Mouse (Mus musculus): ENCODE measurements around the gene Slc22a23. TPM values are rescaled to one million over a fixed set of nuclear protein-coding genes. Genes with fewer than 3 reads are reported as not detected.

Gene Slc22a23
- polyA plus RNA-seq, 1 experiment from 2014 or later: 7.0 TPM

DNA sequence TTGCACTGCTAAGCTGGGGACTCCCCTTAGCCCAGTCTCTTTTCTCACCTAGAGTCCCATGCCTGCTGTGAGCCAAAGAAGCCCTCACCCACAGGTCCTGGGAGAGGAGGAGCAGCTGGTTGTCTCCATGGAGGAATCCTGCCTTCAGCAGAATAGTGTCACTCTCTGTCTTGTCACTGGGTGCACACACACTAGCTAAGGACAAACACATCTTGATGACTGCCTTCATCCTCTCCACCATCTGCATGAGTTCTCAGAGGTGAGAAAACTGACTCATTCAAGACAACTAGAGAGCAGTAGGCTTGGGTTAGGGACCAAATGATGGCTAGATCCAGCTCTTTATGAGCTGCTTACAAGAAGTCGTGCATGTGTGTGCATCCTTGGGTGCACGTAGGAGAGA, 55.4 kb downstream of the Slc22a23 start:
- no peaks in the 10 kb centered on the region for H3K9me3 ChIP-seq (ENCODE audit: low read length)
- H3K9ac ChIP-seq (replicated peaks): no peak overlapping the region
- no peak overlapping the region for H3K4me3 ChIP-seq (ENCODE audit: low read depth, low read length)
- 0 out of 2 replicates have a peak, but pooled peaks cover 6% of the 10 kb centered on the region for H3K4me1 ChIP-seq (ENCODE audit: insufficient read depth)
- no peak for ATAC-seq
- WGBS (ENCODE audit: insufficient replicate concordance): 88% methylated on average over 2 of the region's 2 CpGs
- H3K27me3 ChIP-seq (ENCODE audit: insufficient read depth, low read length): no peaks in the 10 kb centered on the region
- peaks cover 4% of the 10 kb centered on the region; the same call in 1 of the 2 replicates for H3K36me3 ChIP-seq (replicated peaks; ENCODE audit: insufficient read depth, low read length)
- TF ChIP-seq EP300 (IDR thresholded peaks at IDR 0.05; ENCODE audit: low read depth) (no peak), CTCF (IDR thresholded peaks at IDR 0.05; ENCODE audit: low read depth) (no peak)
- peak overlapping the region; percentile 92 for H3K27ac ChIP-seq (ENCODE audit: low read depth)
- H3K4me2 ChIP-seq (ENCODE audit: low read depth, low read length): no peak overlapping the region
- no peak for DNase-seq

DNA sequence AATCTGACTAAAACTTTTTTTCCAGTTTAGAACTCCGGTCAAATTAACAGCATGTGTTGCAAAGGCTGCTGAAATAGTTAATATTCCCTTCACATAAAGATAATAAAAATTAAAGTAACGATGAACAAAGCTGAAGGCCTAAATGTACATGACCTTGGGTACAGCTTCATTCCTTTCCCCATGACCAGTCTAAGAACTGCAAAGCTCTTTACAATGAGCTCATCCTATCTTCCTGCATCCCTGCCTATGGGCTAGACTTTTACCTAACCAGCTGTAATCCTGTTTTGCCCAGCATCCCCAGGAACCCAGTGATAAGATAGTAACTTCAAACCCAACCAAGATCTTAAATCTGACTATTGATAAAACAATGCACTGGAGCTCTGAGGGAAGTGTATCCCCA, 56.9 kb downstream of the Slc22a23 start:
- H3K27ac ChIP-seq (ENCODE audit: low read depth): peak overlapping the region; percentile 69
- H3K4me2 ChIP-seq (ENCODE audit: low read depth, low read length): no peak overlapping the region
- H3K4me3 ChIP-seq (ENCODE audit: low read depth, low read length): no peak overlapping the region
- TF ChIP-seq EP300 (IDR thresholded peaks at IDR 0.05; ENCODE audit: low read depth) (no peak), CTCF (IDR thresholded peaks at IDR 0.05; ENCODE audit: low read depth) (no peak)
- H3K36me3 ChIP-seq (replicated peaks; ENCODE audit: insufficient read depth, low read length): peaks cover 8% of the 10 kb centered on the region
- 0 out of 2 replicates have a peak, but pooled peaks cover 5% of the 10 kb centered on the region for H3K4me1 ChIP-seq (ENCODE audit: insufficient read depth)
- H3K9me3 ChIP-seq (ENCODE audit: low read length): no peaks in the 10 kb centered on the region
- 72% methylated on average over 2 of the region's 2 CpGs for WGBS (ENCODE audit: insufficient replicate concordance)
- DNase-seq (no peak), ATAC-seq (no peak)
- H3K9ac ChIP-seq (replicated peaks): 0 out of 2 replicates have a peak overlapping the region, but pooled peaks have one; percentile 12
- no peaks in the 10 kb centered on the region for H3K27me3 ChIP-seq (ENCODE audit: insufficient read depth, low read length)

DNA sequence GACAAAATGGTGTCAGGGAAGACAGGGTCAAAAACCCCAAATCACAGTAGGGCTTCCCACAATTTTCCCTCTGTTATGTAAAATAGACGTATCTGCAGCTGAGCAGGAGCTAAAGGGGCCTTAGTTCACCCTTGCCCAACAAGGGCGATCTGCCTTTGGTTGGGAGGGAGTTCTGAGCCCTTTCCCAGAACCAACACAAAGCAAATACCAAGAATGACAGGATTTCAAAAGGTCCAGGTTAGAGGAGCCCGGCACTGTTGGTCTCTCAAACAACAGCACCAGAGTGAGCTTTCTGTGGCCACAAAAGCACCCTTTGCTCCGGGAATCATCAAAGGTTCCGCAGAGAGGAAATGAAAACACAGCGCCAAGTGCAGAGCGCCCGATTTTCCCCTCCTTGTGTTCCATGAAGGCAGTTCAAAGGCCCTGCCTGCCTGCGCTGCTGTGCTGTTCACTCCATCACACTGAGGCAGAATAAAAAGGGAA, 57.3 kb downstream of the Slc22a23 start:
- WGBS (ENCODE audit: insufficient replicate concordance): 52% methylated on average over 9 of the region's 9 CpGs
- peaks cover 8% of the 10 kb centered on the region for H3K36me3 ChIP-seq (replicated peaks; ENCODE audit: insufficient read depth, low read length)
- H3K4me1 ChIP-seq (ENCODE audit: insufficient read depth): 0 out of 2 replicates have a peak, but pooled peaks cover 3% of the 10 kb centered on the region
- no peak overlapping the region for H3K4me3 ChIP-seq (ENCODE audit: low read depth, low read length)
- no peak overlapping the region for H3K4me2 ChIP-seq (ENCODE audit: low read depth, low read length)
- H3K27ac ChIP-seq (ENCODE audit: low read depth): peak overlapping the region; percentile 69
- no peak overlapping the region for H3K9ac ChIP-seq (replicated peaks)
- TF ChIP-seq CTCF (IDR thresholded peaks at IDR 0.05; ENCODE audit: low read depth) (no peak), EP300 (IDR thresholded peaks at IDR 0.05; ENCODE audit: low read depth) (peak; percentile 82)
- H3K27me3 ChIP-seq (ENCODE audit: insufficient read depth, low read length): no peaks in the 10 kb centered on the region
- peak; percentile 79 for ATAC-seq
- H3K9me3 ChIP-seq (ENCODE audit: low read length): no peaks in the 10 kb centered on the region
- peak; percentile 48 for DNase-seq

GRCm38 (mm10) chr13:34281360-34281759, 63.6 kb downstream of the Slc22a23 start:
- Histone ChIP-seq H3K4me2 (ENCODE audit: low read depth, low read length) (no peak overlapping the region), H3K36me3 (replicated peaks; ENCODE audit: insufficient read depth, low read length) (peaks cover 10% of the 10 kb centered on the region), H3K27ac (ENCODE audit: low read depth) (peak overlapping the region; percentile 58), H3K27me3 (ENCODE audit: insufficient read depth, low read length) (no peaks in the 10 kb centered on the region), H3K9ac (replicated peaks) (no peak overlapping the region), H3K4me3 (ENCODE audit: low read depth, low read length) (no peak overlapping the region), H3K4me1 (ENCODE audit: insufficient read depth) (peaks cover 30% of the 10 kb centered on the region), H3K9me3 (ENCODE audit: low read length) (no peaks in the 10 kb centered on the region)
- ATAC-seq (peak; percentile 78), DNase-seq (no peak)
- TF ChIP-seq EP300 (IDR thresholded peaks at IDR 0.05; ENCODE audit: low read depth) (peak; percentile 57; the same call in 1 of the 2 replicates), CTCF (IDR thresholded peaks at IDR 0.05; ENCODE audit: low read depth) (no peak)
- WGBS (ENCODE audit: insufficient replicate concordance): 73% methylated on average over 6 of the region's 6 CpGs

- H3K9me3 ChIP-seq (ENCODE audit: low read length): no peaks in the 10 kb centered on the region
- 0 out of 2 replicates have a peak overlapping the region, but pooled peaks have one; percentile 41 for H3K9ac ChIP-seq (replicated peaks)
- H3K4me1 ChIP-seq (ENCODE audit: insufficient read depth): peaks cover 48% of the 10 kb centered on the region
- DNase-seq (no peak), ATAC-seq (no peak)
- no peak overlapping the region; the same call in 1 of the 2 replicates for H3K27ac ChIP-seq (ENCODE audit: low read depth)
- no peak overlapping the region for H3K4me2 ChIP-seq (ENCODE audit: low read depth, low read length)
- H3K36me3 ChIP-seq (replicated peaks; ENCODE audit: insufficient read depth, low read length): peaks cover 13% of the 10 kb centered on the region
- no peaks in the 10 kb centered on the region for H3K27me3 ChIP-seq (ENCODE audit: insufficient read depth, low read length)
- no peak for TF ChIP-seq CTCF (IDR thresholded peaks at IDR 0.05; ENCODE audit: low read depth)
- no peak for TF ChIP-seq EP300 (IDR thresholded peaks at IDR 0.05; ENCODE audit: low read depth)
- H3K4me3 ChIP-seq (ENCODE audit: low read depth, low read length): no peak overlapping the region
- 75% methylated on average over 5 of the region's 5 CpGs for WGBS (ENCODE audit: insufficient replicate concordance)
Measured at GRCm38 (mm10) chr13:34278759-34279270, 66.2 kb downstream of the Slc22a23 start.

DNA sequence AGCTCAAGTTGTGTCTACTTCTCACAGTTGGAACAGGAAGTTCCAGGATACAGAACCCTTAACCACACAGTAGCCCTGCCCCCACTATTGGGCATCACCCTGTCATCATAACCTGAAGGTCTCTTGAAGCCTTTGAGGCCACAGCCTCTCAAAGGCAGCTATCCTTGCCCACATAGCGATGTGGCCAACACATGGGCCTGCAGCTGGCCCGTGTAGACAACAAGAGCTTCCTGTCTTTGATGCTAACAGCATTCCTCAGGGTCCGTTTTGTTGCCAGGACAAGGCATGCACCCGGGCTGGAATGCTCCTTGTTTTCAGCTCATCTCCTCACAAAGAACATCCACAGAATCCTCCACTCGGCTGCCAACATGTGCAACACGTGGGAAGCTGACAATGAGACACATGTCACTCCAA, 66.7 kb downstream of the Slc22a23 start:
- DNase-seq (no peak), ATAC-seq (no peak)
- no peaks in the 10 kb centered on the region for H3K27me3 ChIP-seq (ENCODE audit: insufficient read depth, low read length)
- H3K4me2 ChIP-seq (ENCODE audit: low read depth, low read length): no peak overlapping the region
- H3K27ac ChIP-seq (ENCODE audit: low read depth): no peak overlapping the region
- 47% methylated on average over 6 of the region's 6 CpGs for WGBS (ENCODE audit: insufficient replicate concordance)
- H3K4me1 ChIP-seq (ENCODE audit: insufficient read depth): peaks cover 48% of the 10 kb centered on the region
- peaks cover 12% of the 10 kb centered on the region for H3K36me3 ChIP-seq (replicated peaks; ENCODE audit: insufficient read depth, low read length)
- H3K4me3 ChIP-seq (ENCODE audit: low read depth, low read length): no peak overlapping the region
- TF ChIP-seq CTCF (IDR thresholded peaks at IDR 0.05; ENCODE audit: low read depth) (no peak), EP300 (IDR thresholded peaks at IDR 0.05; ENCODE audit: low read depth) (no peak)
- H3K9me3 ChIP-seq (ENCODE audit: low read length): no peaks in the 10 kb centered on the region
- H3K9ac ChIP-seq (replicated peaks): no peak overlapping the region
